Mouse (Mus musculus) ES-Bruce4 (cell line): ENCODE data around the gene Atg7.

ENCODE experiments used
- CTCF ChIP-seq: IDR thresholded peaks from one replicate; pipeline ENCODE4 v1.8.1; 2011; ENCODE audit warnings: low read depth, low read length
- EP300 ChIP-seq: IDR thresholded peaks from 2 replicates; pipeline ENCODE4 v1.6.1; 2011; ENCODE audit warnings: low read depth, low read length; ENCODE audit not compliant: insufficient read depth

- TF ChIP-seq CTCF, result no peak
- TF ChIP-seq EP300, result no peak
These were observed 90.3 kb downstream of the Atg7 start for GRCm38 (mm10) chr6:114733156-114733555.
